Comparison of ENCODE assay signal across 8 mouse cellular contexts in genomic region chr1:191995488-191995887, GRCm38 (mm10). TPM values are rescaled to one million over a fixed set of nuclear protein-coding genes. Genes with fewer than 3 reads are reported as not detected.
DNase-seq lines count a peak whose midpoint lies in the region; ATAC-seq and TF ChIP-seq lines count a peak whose summit lies in the region.

No protein-coding gene starts in this region.

- no peak overlapping the region for H3K4me2 ChIP-seq in midbrain, postnatal 0 days (ENCODE audit: low read depth, low read length, poor library complexity, severe bottlenecking)

- peaks cover 14% of the 10 kb centered on the region for H3K4me1 ChIP-seq in heart, embryonic 10.5 days
- no peaks in the 10 kb centered on the region; the same call in 1 of the 2 replicates for H3K4me1 ChIP-seq in midbrain, postnatal 0 days (ENCODE audit: insufficient read depth, low read length)
- H3K4me1 ChIP-seq in thymus, adult 2 months (replicated peaks; ENCODE audit: control insufficient read depth, insufficient read depth, low read length): no peaks in the 10 kb centered on the region

- no peak overlapping the region for H3K27ac ChIP-seq in heart, embryonic 10.5 days
- H3K27ac ChIP-seq in midbrain, postnatal 0 days (ENCODE audit: low read depth, low read length): no peak overlapping the region
- no peak overlapping the region for H3K27ac ChIP-seq in thymus, adult 2 months (ENCODE audit: control insufficient read depth, insufficient read depth, low read length)

- no peaks in the 10 kb centered on the region for H3K27me3 ChIP-seq in heart, embryonic 10.5 days (ENCODE audit: insufficient read depth, poor library complexity, severe bottlenecking)
- no peaks in the 10 kb centered on the region for H3K27me3 ChIP-seq in midbrain, postnatal 0 days (ENCODE audit: insufficient read depth, low read length)
- H3K27me3 ChIP-seq in thymus, adult 2 months (ENCODE audit: control insufficient read depth, insufficient read depth, low read length): no peaks in the 10 kb centered on the region

- H3K4me3 ChIP-seq in heart, embryonic 10.5 days: no peak overlapping the region
- no peak overlapping the region for H3K4me3 ChIP-seq in midbrain, postnatal 0 days (ENCODE audit: low read depth, low read length)
- H3K4me3 ChIP-seq in thymus, adult 2 months (ENCODE audit: control insufficient read depth, insufficient read depth, low read length): no peak overlapping the region

- no peak for ATAC-seq in midbrain, postnatal 0 days (ENCODE audit: low FRiP score)

- H3K9ac ChIP-seq in midbrain, postnatal 0 days (replicated peaks; ENCODE audit: low read length, poor library complexity, severe bottlenecking): no peak overlapping the region

- TF ChIP-seq CTCF in midbrain, postnatal 0 days (IDR thresholded peaks at IDR 0.05): peak; percentile 69
- peak; percentile 40; the same call in 1 of the 2 replicates for TF ChIP-seq CTCF in thymus, adult 2 months (IDR thresholded peaks at IDR 0.05; ENCODE audit: borderline replicate concordance, control insufficient read depth, extremely low read depth, insufficient read depth, low read length, poor library complexity)

- peaks cover 11% of the 10 kb centered on the region; the same call in 1 of the 2 replicates for H3K36me3 ChIP-seq in heart, embryonic 10.5 days
- no peaks in the 10 kb centered on the region for H3K36me3 ChIP-seq in midbrain, postnatal 0 days (ENCODE audit: insufficient read depth, low read length)
- no peaks in the 10 kb centered on the region for H3K36me3 ChIP-seq in thymus, adult 2 months (ENCODE audit: control insufficient read depth, insufficient read depth, low read length)

- peak; percentile 40 to 87 for DNase-seq in heart, adult 18-20 months
- DNase-seq in heart, embryonic 10.5 days (ENCODE audit: low spot score): no peak
- peak; percentile 68 for DNase-seq in urinary bladder, postnatal 14 days (ENCODE audit: low spot score)
- DNase-seq in urinary bladder, adult 2 months (ENCODE audit: low spot score): no peak
- peak; percentile 42 to 45 for DNase-seq in cerebellum, postnatal 36 days
- peak; percentile 66 for DNase-seq in kidney, postnatal 14 days
- peak; percentile 15 for DNase-seq in midbrain, postnatal 0 days (ENCODE audit: low spot score)
- DNase-seq in thymus, adult 2 months: peak; percentile 80

- 56% methylated on average over 4 of the region's 4 CpGs for WGBS in heart, embryonic 10.5 days
- 56% methylated on average over 4 of the region's 4 CpGs for WGBS in midbrain, postnatal 0 days
- WGBS in thymus, adult 2 months: 76% methylated on average over 4 of the region's 4 CpGs

- no peak for TF ChIP-seq POLR2A in thymus, adult 2 months (IDR thresholded peaks at IDR 0.05; ENCODE audit: control insufficient read depth, extremely low read depth, insufficient read depth, low read length, poor library complexity)

- H3K9me3 ChIP-seq in heart, embryonic 10.5 days: no peaks in the 10 kb centered on the region
- H3K9me3 ChIP-seq in midbrain, postnatal 0 days (ENCODE audit: low read length): no peaks in the 10 kb centered on the region

RNA-seq across cellular contexts. Expression of gene Rd3, which starts 18.3 kb away (rescaled TPM):
- under 1 TPM; 0.15 to 0.26 TPM for total RNA-seq in heart, adult 18-20 months (2021)
- polyA plus RNA-seq in heart, embryonic 10.5 days (2016; fragmentation: Nextera tagmentation; extraction: Ambion mirVana): 0.16 and 0.19 TPM in 2 replicates
- polyA plus RNA-seq in urinary bladder, adult 2 months (2012; rRNA removed): 0.06 and 0.10 TPM in 2 replicates
- 1.5 and 3.3 TPM in 2 replicates for total RNA-seq in midbrain, postnatal 0 days (2014; rRNA removed)
- 2.0 and 2.8 TPM in 2 replicates for polyA plus RNA-seq in midbrain, postnatal 0 days (2015; fragmentation: Nextera tagmentation; extraction: Ambion mirVana)
- polyA plus RNA-seq in thymus, adult 2 months (2012; rRNA removed): 0.71 and 1.5 TPM in 2 replicates

Comparison
In these comparisons a context has a peak if more than half of its experiments do, and no peak if none do; other contexts are left out.
1. DNase-seq: peak in heart, adult 18-20 months (2 of 2), urinary bladder, postnatal 14 days (single experiment), cerebellum, postnatal 36 days (2 of 2), kidney, postnatal 14 days (single experiment), midbrain, postnatal 0 days (single experiment) and thymus, adult 2 months (single experiment); none in heart, embryonic 10.5 days (single experiment) and urinary bladder, adult 2 months (single experiment).